Mouse (Mus musculus) myocyte (in vitro differentiated cells): ENCODE measurements around the gene Col4a1. TPM values are rescaled to one million over a fixed set of nuclear protein-coding genes. Genes with fewer than 3 reads are reported as not detected.

Experiments used
- H3K27me3 ChIP-seq: one replicate; pipeline ENCODE4 v1.6.1; 2011; ENCODE audit not compliant: control insufficient read depth, insufficient read depth, insufficient read length
- H3K36me3 ChIP-seq: one replicate; pipeline ENCODE4 v1.6.1; 2011; ENCODE audit not compliant: control insufficient read depth, insufficient read depth
- H3K4me2 ChIP-seq: one replicate; pipeline ENCODE4 v1.6.1; 2011; ENCODE audit warnings: low read depth, control low read depth
- H3K4me3 ChIP-seq: one replicate; pipeline ENCODE4 v1.5.1; 2011; ENCODE audit warnings: mild to moderate bottlenecking, control low read depth, moderate library complexity
- H3K79me2 ChIP-seq: one replicate; pipeline ENCODE4 v1.6.1; 2011; ENCODE audit not compliant: control insufficient read depth, insufficient read depth
- H3ac ChIP-seq: one replicate; pipeline ENCODE4 v1.6.1; 2011; ENCODE audit not compliant: control insufficient read depth, insufficient read length
- CEBPB ChIP-seq: IDR thresholded peaks from 2 replicates; pipeline ENCODE4 v1.6.1; 2011; ENCODE audit warnings: mild to moderate bottlenecking, moderate library complexity; ENCODE audit not compliant: poor library complexity, insufficient read depth, severe bottlenecking
- E2F4 ChIP-seq: IDR thresholded peaks from one replicate; pipeline ENCODE4 v1.6.1; 2011; ENCODE audit warnings: mild to moderate bottlenecking, control low read depth, moderate library complexity; ENCODE audit not compliant: insufficient read depth
- MAX ChIP-seq: IDR thresholded peaks from one replicate; pipeline ENCODE4 v1.6.1; 2011; ENCODE audit warnings: low read depth, mild to moderate bottlenecking, control low read depth
- MYOD1 ChIP-seq, 3 experiments: IDR thresholded peaks; one replicate each; pipeline ENCODE4 v1.6.1; 2011; ENCODE audit warnings: control low read depth in 2 of 3, low read depth in 2 of 3, mild to moderate bottlenecking in 2 of 3, moderate library complexity in 1 of 3; ENCODE audit not compliant: insufficient read length in 2 of 3, control insufficient read depth in 1 of 3
- MYOG ChIP-seq, 3 experiments: IDR thresholded peaks; one replicate each; pipeline ENCODE4 v1.6.1; 2011; ENCODE audit warnings: control low read depth in 2 of 3, low read depth in 2 of 3, mild to moderate bottlenecking in 2 of 3; ENCODE audit not compliant: insufficient read length in 2 of 3, control insufficient read depth in 1 of 3, insufficient read depth in 1 of 3
- POLR2A ChIP-seq: IDR thresholded peaks from one replicate; pipeline ENCODE4 v1.6.1; 2011; ENCODE audit warnings: low read depth, mild to moderate bottlenecking, control low read depth, moderate library complexity; ENCODE audit not compliant: insufficient read length
- POLR2AphosphoS2 ChIP-seq: IDR thresholded peaks from one replicate; pipeline ENCODE4 v1.6.1; 2011; ENCODE audit warnings: low read depth, control low read depth; ENCODE audit not compliant: insufficient read length
- REST ChIP-seq: IDR thresholded peaks from one replicate; pipeline ENCODE4 v1.6.1; 2011; ENCODE audit warnings: mild to moderate bottlenecking, control low read depth, moderate library complexity; ENCODE audit not compliant: insufficient read depth, insufficient read length
- SRF ChIP-seq: IDR thresholded peaks from one replicate; pipeline ENCODE4 v1.6.1; 2011; ENCODE audit warnings: low read depth; ENCODE audit not compliant: control insufficient read depth, insufficient read length
- TCF12 ChIP-seq: IDR thresholded peaks from one replicate; pipeline ENCODE4 v1.6.1; 2011; ENCODE audit warnings: mild to moderate bottlenecking, control low read depth; ENCODE audit not compliant: poor library complexity, insufficient read depth, severe bottlenecking
- TCF3 ChIP-seq: IDR thresholded peaks from one replicate; pipeline ENCODE4 v1.6.1; 2011; ENCODE audit warnings: low read depth, control low read depth; ENCODE audit not compliant: insufficient read length
- USF1 ChIP-seq: IDR thresholded peaks from one replicate; pipeline ENCODE4 v1.6.1; 2011; ENCODE audit warnings: low read depth, mild to moderate bottlenecking, control low read depth, moderate library complexity
- polyA plus RNA-seq: library from polyadenylated mRNA; unstranded; fragments of >200 nt; fragmentation: generic; extraction: Trizol; gene quantifications from one replicate; pipeline ENCODE4 v1.2.1, GENCODE M21; 2012; ENCODE audit warnings: missing spikeins

The Col4a1 gene
- polyA plus RNA-seq, 1 experiment = 34.8 TPM

GRCm38 (mm10) chr8:11338507-11338906 lies 25.9 kb upstream of the Col4a1 start:
- H3K79me2 ChIP-seq = peaks cover 5% of the 10 kb centered on the region
- TF ChIP-seq E2F4 (no peak), POLR2A (no peak), SRF (no peak), USF1 (no peak), CEBPB (no peak), TCF3 (no peak), MAX (no peak), TCF12 (no peak), MYOG (IDR thresholded peaks at IDR 0.05; ENCODE audit: control insufficient read depth in 1 of 3, insufficient read depth in 1 of 3, insufficient read length in 2 of 3, low read depth in 2 of 3) (no peak), REST (no peak), POLR2AphosphoS2 (no peak), MYOD1 (IDR thresholded peaks at IDR 0.05; ENCODE audit: control insufficient read depth in 1 of 3, insufficient read length in 2 of 3, low read depth in 2 of 3) (no peak)
- no peaks in the 10 kb centered on the region for H3K36me3 ChIP-seq
- no peak overlapping the region for H3K4me2 ChIP-seq
- H3ac ChIP-seq = no peak overlapping the region
- H3K4me3 ChIP-seq = no peak overlapping the region
- H3K27me3 ChIP-seq = no peaks in the 10 kb centered on the region

GRCm38 (mm10) chr8:11337642-11338041 lies 25.0 kb upstream of the Col4a1 start:
- Histone ChIP-seq H3ac (no peak overlapping the region), H3K79me2 (peaks cover 5% of the 10 kb centered on the region), H3K36me3 (no peaks in the 10 kb centered on the region), H3K4me3 (no peak overlapping the region), H3K4me2 (no peak overlapping the region), H3K27me3 (no peaks in the 10 kb centered on the region)
- no peak for TF ChIP-seq SRF
- TF ChIP-seq TCF3 = no peak
- TF ChIP-seq MYOD1 (IDR thresholded peaks at IDR 0.05; ENCODE audit: control insufficient read depth in 1 of 3, insufficient read length in 2 of 3, low read depth in 2 of 3) = no peak
- no peak for TF ChIP-seq MAX
- no peak for TF ChIP-seq POLR2AphosphoS2
- TF ChIP-seq REST = no peak
- no peak for TF ChIP-seq USF1
- TF ChIP-seq TCF12 = no peak
- no peak for TF ChIP-seq E2F4
- TF ChIP-seq MYOG (IDR thresholded peaks at IDR 0.05; ENCODE audit: control insufficient read depth in 1 of 3, insufficient read depth in 1 of 3, insufficient read length in 2 of 3, low read depth in 2 of 3) = no peak
- no peak for TF ChIP-seq CEBPB

- Histone ChIP-seq H3ac (no peak overlapping the region), H3K27me3 (no peaks in the 10 kb centered on the region), H3K79me2 (peaks cover 5% of the 10 kb centered on the region), H3K4me2 (no peak overlapping the region), H3K4me3 (no peak overlapping the region), H3K36me3 (no peaks in the 10 kb centered on the region)
- TF ChIP-seq REST (no peak), USF1 (no peak), MAX (no peak), MYOD1 (IDR thresholded peaks at IDR 0.05; ENCODE audit: control insufficient read depth in 1 of 3, insufficient read length in 2 of 3, low read depth in 2 of 3) (no peak), MYOG (IDR thresholded peaks at IDR 0.05; ENCODE audit: control insufficient read depth in 1 of 3, insufficient read depth in 1 of 3, insufficient read length in 2 of 3, low read depth in 2 of 3) (no peak), E2F4 (no peak), TCF3 (no peak), POLR2A (no peak), CEBPB (no peak), POLR2AphosphoS2 (no peak), TCF12 (no peak), SRF (no peak)
Measured at GRCm38 (mm10) chr8:11336346-11336745, 23.7 kb upstream of the Col4a1 start.

- no peak overlapping the region for H3ac ChIP-seq
- no peak overlapping the region for H3K4me3 ChIP-seq
- no peak for TF ChIP-seq REST
- TF ChIP-seq USF1 = no peak
- no peak for TF ChIP-seq TCF12
- TF ChIP-seq POLR2AphosphoS2 = no peak
- TF ChIP-seq CEBPB = no peak
- no peak for TF ChIP-seq SRF
- no peak for TF ChIP-seq MYOD1 (IDR thresholded peaks at IDR 0.05; ENCODE audit: control insufficient read depth in 1 of 3, insufficient read length in 2 of 3, low read depth in 2 of 3)
- TF ChIP-seq MYOG (IDR thresholded peaks at IDR 0.05; ENCODE audit: control insufficient read depth in 1 of 3, insufficient read depth in 1 of 3, insufficient read length in 2 of 3, low read depth in 2 of 3) = no peak
- TF ChIP-seq E2F4 = no peak
- TF ChIP-seq MAX = no peak
- no peak for TF ChIP-seq TCF3
- no peak for TF ChIP-seq POLR2A
- peaks cover 5% of the 10 kb centered on the region for H3K79me2 ChIP-seq
- no peaks in the 10 kb centered on the region for H3K36me3 ChIP-seq
- no peak overlapping the region for H3K4me2 ChIP-seq
- no peaks in the 10 kb centered on the region for H3K27me3 ChIP-seq
Measured at GRCm38 (mm10) chr8:11335238-11335637, 22.6 kb upstream of the Col4a1 start.
